ENCODE assay signal across 9 mouse cellular contexts in the genomic region with DNA sequence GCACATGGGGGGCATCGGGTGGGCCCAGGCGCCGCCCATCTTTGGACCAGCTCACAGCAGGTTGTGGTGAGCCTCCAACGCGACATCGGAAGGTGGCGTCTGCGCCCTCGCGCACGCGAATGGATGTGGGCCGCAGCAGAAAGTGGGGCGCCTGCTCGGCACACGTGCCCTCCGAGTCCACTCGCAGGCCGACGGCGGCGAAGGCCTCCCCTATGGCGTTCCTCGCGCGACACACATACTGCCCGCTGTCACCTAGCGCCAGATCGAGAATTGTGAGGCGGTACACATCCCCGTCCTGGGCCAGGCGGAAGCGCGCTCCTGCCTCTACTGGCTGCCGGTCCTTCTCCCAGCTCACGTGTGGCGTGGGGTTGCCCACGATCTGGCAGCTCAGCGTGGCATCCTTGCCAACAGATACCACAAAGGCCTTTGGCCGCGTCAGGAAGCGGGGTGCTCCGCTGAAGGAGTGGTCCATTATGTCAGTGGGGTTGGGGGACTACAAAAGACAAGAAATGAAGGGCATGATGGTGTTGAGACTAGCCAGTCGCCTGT. TPM values are rescaled to one million over a fixed set of nuclear protein-coding genes. Genes with fewer than 3 reads are reported as not detected.
DNase-seq lines count a peak whose midpoint lies in the region; ATAC-seq and TF ChIP-seq lines count a peak whose summit lies in the region.
"Had no signal": no experiment of that assay in that cellular context is flagged by ENCODE, and none has a peak within 500 bp of the region (broad histone marks: within the 10 kb centered on the region; RNA-seq: fewer than 3 reads in every experiment).

TSS of gene Obscn (minus strand) at position 499 of the 549 bp plus-strand sequence.

- intact Hi-C loops in heart, postnatal 36 days (cut with DNase I), result no loop called here

- TF ChIP-seq CTCF in lung, embryonic 14.5 days (IDR thresholded peaks at IDR 0.05; ENCODE audit: low read depth), result no peak

- H3K4me3 ChIP-seq in lung, embryonic 14.5 days (ENCODE audit: low read depth, low read length), result peak within 1 kb of the TSS; percentile 23; the same call in 1 of the 2 replicates
- peak within 1 kb of the TSS; percentile 23 for H3K4me3 ChIP-seq in forebrain, embryonic 13.5 days
- peak within 1 kb of the TSS; percentile 31 for H3K4me3 ChIP-seq in midbrain, embryonic 16.5 days (ENCODE audit: low read depth, low read length)

- no peaks in the 10 kb centered on the region for H3K4me1 ChIP-seq in lung, embryonic 14.5 days (ENCODE audit: insufficient read depth)
- peaks cover 13% of the 10 kb centered on the region for H3K4me1 ChIP-seq in forebrain, embryonic 13.5 days
- H3K4me1 ChIP-seq in midbrain, embryonic 16.5 days (ENCODE audit: control insufficient read depth, insufficient read depth, low read length), result no peaks in the 10 kb centered on the region

- no peak for ATAC-seq in lung, embryonic 14.5 days (ENCODE audit: insufficient read depth)
- ATAC-seq in forebrain, embryonic 13.5 days, result no peak
- ATAC-seq in midbrain, embryonic 16.5 days, result no peak
- ATAC-seq: Patski had no signal

- 16% methylated on average over 44 of the region's 44 CpGs for WGBS in lung, embryonic 14.5 days
- 18% methylated on average over 44 of the region's 44 CpGs for WGBS in forebrain, embryonic 13.5 days
- 16% methylated on average over 44 of the region's 44 CpGs for WGBS in midbrain, embryonic 16.5 days

- H3K9me3 ChIP-seq in lung, embryonic 14.5 days (ENCODE audit: low read depth, low read length), result no peaks in the 10 kb centered on the region
- no peaks in the 10 kb centered on the region for H3K9me3 ChIP-seq in forebrain, embryonic 13.5 days (replicated peaks)
- no peaks in the 10 kb centered on the region for H3K9me3 ChIP-seq in midbrain, embryonic 16.5 days (replicated peaks; ENCODE audit: control insufficient read depth, low read length, poor library complexity, severe bottlenecking)

- peak within 1 kb of the TSS; percentile 46 for H3K4me2 ChIP-seq in lung, embryonic 14.5 days
- peak within 1 kb of the TSS; percentile 50 for H3K4me2 ChIP-seq in forebrain, embryonic 13.5 days
- peak within 1 kb of the TSS; percentile 59 for H3K4me2 ChIP-seq in midbrain, embryonic 16.5 days (ENCODE audit: low read length)

- H3K27ac ChIP-seq in lung, embryonic 14.5 days (ENCODE audit: low read depth), result no peak within 1 kb of the TSS
- no peak within 1 kb of the TSS for H3K27ac ChIP-seq in forebrain, embryonic 13.5 days
- no peak within 1 kb of the TSS for H3K27ac ChIP-seq in midbrain, embryonic 16.5 days (ENCODE audit: low read length)

- H3K27me3 ChIP-seq in lung, embryonic 14.5 days (ENCODE audit: insufficient read depth, low read length), result peaks cover 52% of the 10 kb centered on the region
- H3K27me3 ChIP-seq in forebrain, embryonic 13.5 days, result peaks cover 67% of the 10 kb centered on the region
- H3K27me3 ChIP-seq in midbrain, embryonic 16.5 days (ENCODE audit: control insufficient read depth, insufficient read depth, low read depth, low read length), result peaks cover 54% of the 10 kb centered on the region

- H3K36me3 ChIP-seq in lung, embryonic 14.5 days (ENCODE audit: insufficient read depth), result no peaks in the 10 kb centered on the region
- H3K36me3 ChIP-seq in forebrain, embryonic 13.5 days (ENCODE audit: poor library complexity, severe bottlenecking), result no peaks in the 10 kb centered on the region
- no peaks in the 10 kb centered on the region for H3K36me3 ChIP-seq in midbrain, embryonic 16.5 days (ENCODE audit: control insufficient read depth, insufficient read depth, low read length)

- no peak within 1 kb of the TSS for H3K9ac ChIP-seq in lung, embryonic 14.5 days
- H3K9ac ChIP-seq in forebrain, embryonic 13.5 days, result no peak within 1 kb of the TSS
- peak within 1 kb of the TSS; percentile 33 for H3K9ac ChIP-seq in midbrain, embryonic 16.5 days (ENCODE audit: low read depth, low read length)

- no peak for DNase-seq in lung, embryonic 14.5 days
- DNase-seq in lung, postnatal 25 days (ENCODE audit: low spot score), result no peak
- DNase-seq in heart, postnatal 36 days, result no peak
- no peak for DNase-seq in urinary bladder, postnatal 14 days (ENCODE audit: low spot score)
- no peak for DNase-seq in urinary bladder, adult 18-20 months (ENCODE audit: low spot score in 2 of 2)
- no peak for DNase-seq in layer of hippocampus, adult 9-10 months (ENCODE audit: low spot score)

RNA-seq across cellular contexts. Expression of gene Obscn, which starts in this region (rescaled TPM):
- 0.14 and 1.4 TPM in 2 replicates for polyA plus RNA-seq in lung, embryonic 14.5 days (2014; fragmentation: Nextera tagmentation; extraction: Ambion mirVana)
- polyA plus RNA-seq in forebrain, embryonic 13.5 days (2015; fragmentation: Nextera tagmentation; extraction: Ambion mirVana), result 0.04 and 0.08 TPM in 2 replicates
- total RNA-seq in heart, postnatal 36 days (2021), result 100 to 1,000 TPM; 725 to 820 TPM
- 0.29 and 0.36 TPM in 2 replicates for polyA plus RNA-seq in midbrain, embryonic 16.5 days (2015; fragmentation: Nextera tagmentation; extraction: Ambion mirVana)
